Mouse (Mus musculus) myocyte (in vitro differentiated cells): ENCODE data around the gene Stag1.

Experiments
- E2F4 ChIP-seq: IDR thresholded peaks from one replicate; pipeline ENCODE4 v1.6.1; 2011; ENCODE audit warnings: mild to moderate bottlenecking, control low read depth, moderate library complexity; ENCODE audit not compliant: insufficient read depth
- MYOD1 ChIP-seq, 3 experiments: IDR thresholded peaks; one replicate each; pipeline ENCODE4 v1.6.1; 2011; ENCODE audit warnings: control low read depth in 2 of 3, low read depth in 2 of 3, mild to moderate bottlenecking in 2 of 3, moderate library complexity in 1 of 3; ENCODE audit not compliant: insufficient read length in 2 of 3, control insufficient read depth in 1 of 3
- POLR2A ChIP-seq: IDR thresholded peaks from one replicate; pipeline ENCODE4 v1.6.1; 2011; ENCODE audit warnings: low read depth, mild to moderate bottlenecking, control low read depth, moderate library complexity; ENCODE audit not compliant: insufficient read length
- SRF ChIP-seq: IDR thresholded peaks from one replicate; pipeline ENCODE4 v1.6.1; 2011; ENCODE audit warnings: low read depth; ENCODE audit not compliant: control insufficient read depth, insufficient read length
- USF1 ChIP-seq: IDR thresholded peaks from one replicate; pipeline ENCODE4 v1.6.1; 2011; ENCODE audit warnings: low read depth, mild to moderate bottlenecking, control low read depth, moderate library complexity

- TF ChIP-seq E2F4 (no peak), POLR2A (no peak), USF1 (no peak), SRF (no peak), MYOD1 (IDR thresholded peaks at IDR 0.05; ENCODE audit: control insufficient read depth in 1 of 3, insufficient read length in 2 of 3, low read depth in 2 of 3) (no peak)
Measured at GRCm38 (mm10) chr9:100548313-100548712, 49.3 kb upstream of the Stag1 start.
